Mouse (Mus musculus): ENCODE measurements around the gene Ksr1. TPM values are rescaled to one million over a fixed set of nuclear protein-coding genes. Genes with fewer than 3 reads are reported as not detected.

Ksr1 gene
- polyA plus RNA-seq, 1 experiment from 2014 or later, result 3.8 TPM

DNA sequence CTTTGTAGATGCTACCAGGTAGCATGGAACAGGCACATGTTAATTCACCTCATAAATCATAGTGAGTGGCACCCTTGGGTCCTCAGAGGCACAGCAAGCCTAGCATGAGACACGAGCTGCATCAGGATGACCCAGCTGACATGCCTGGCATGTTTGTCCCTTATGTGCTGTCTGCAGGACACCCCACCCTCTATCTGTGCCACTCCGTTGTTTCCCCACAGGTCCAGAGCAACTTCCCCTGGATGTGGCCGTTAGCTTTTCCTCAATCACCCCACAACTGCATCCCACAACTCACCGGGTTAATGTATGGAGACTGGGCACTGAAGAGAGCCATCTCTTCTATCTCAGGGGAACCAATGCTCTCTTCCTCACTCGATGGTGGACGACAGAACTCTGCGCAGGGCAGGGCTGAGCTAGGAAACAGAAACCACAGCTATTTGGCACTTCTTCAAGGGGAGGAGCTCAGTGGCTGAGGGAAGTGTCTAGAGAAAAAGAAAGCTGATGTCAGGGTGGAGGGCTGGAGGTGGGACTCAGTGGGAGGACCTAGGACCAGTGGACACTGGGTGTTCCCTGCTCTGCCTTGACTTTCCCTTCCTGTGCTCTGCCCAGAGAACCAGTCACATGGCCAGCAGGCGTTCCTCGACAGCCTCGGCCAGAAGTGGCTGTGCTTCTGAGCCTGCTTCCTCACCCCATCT is 161.6 kb downstream of the Ksr1 start, which contains the start of gene Lgals9:
Lgals9 (minus strand) TSS at position 464 of the 695 bp plus-strand sequence.
- Histone ChIP-seq H3K4me1 (ENCODE audit: control insufficient read depth, insufficient read depth, low read length) (0 out of 2 replicates have a peak, but pooled peaks cover 5% of the 10 kb centered on the region), H3K4me2 (replicated peaks; ENCODE audit: low read depth, low read length) (no peak within 1 kb of the TSS; the same call in 1 of the 2 replicates), H3K27me3 (ENCODE audit: control insufficient read depth, insufficient read depth, low read length) (no peaks in the 10 kb centered on the region), H3K9me3 (ENCODE audit: control insufficient read depth, low read depth, low read length) (no peaks in the 10 kb centered on the region), H3K9ac (replicated peaks; ENCODE audit: low read depth, low read length) (no peak within 1 kb of the TSS), H3K27ac (ENCODE audit: low read length) (no peak within 1 kb of the TSS), H3K36me3 (ENCODE audit: control insufficient read depth, insufficient read depth, low read length) (no peaks in the 10 kb centered on the region), H3K4me3 (ENCODE audit: low read depth, low read length) (no peak within 1 kb of the TSS; the same call in 1 of the 2 replicates)
- 56% methylated on average over 10 of the region's 10 CpGs for WGBS
- ATAC-seq (ENCODE audit: insufficient number of reproducible peaks, insufficient read depth, low FRiP score, low read depth), result peak; percentile 59; the same call in 1 of the 2 replicates

- H3K27me3 ChIP-seq (ENCODE audit: control insufficient read depth, insufficient read depth, low read length), result no peaks in the 10 kb centered on the region
- 88% methylated on average over 7 of the region's 7 CpGs for WGBS
- no peak overlapping the region for H3K4me3 ChIP-seq (ENCODE audit: low read depth, low read length)
- H3K9me3 ChIP-seq (ENCODE audit: control insufficient read depth, low read depth, low read length), result no peaks in the 10 kb centered on the region
- no peak overlapping the region for H3K9ac ChIP-seq (replicated peaks; ENCODE audit: low read depth, low read length)
- H3K4me2 ChIP-seq (replicated peaks; ENCODE audit: low read depth, low read length), result no peak overlapping the region
- no peak overlapping the region for H3K27ac ChIP-seq (ENCODE audit: low read length)
- ATAC-seq (ENCODE audit: insufficient number of reproducible peaks, insufficient read depth, low FRiP score, low read depth), result no peak
- no peaks in the 10 kb centered on the region for H3K36me3 ChIP-seq (ENCODE audit: control insufficient read depth, insufficient read depth, low read length)
- H3K4me1 ChIP-seq (ENCODE audit: control insufficient read depth, insufficient read depth, low read length), result 0 out of 2 replicates have a peak, but pooled peaks cover 5% of the 10 kb centered on the region
These were observed 162.7 kb downstream of the Ksr1 start for GRCm38 (mm10) chr11:78983539-78983938.

GRCm38 (mm10) chr11:78982513-78983291 is 163.5 kb downstream of the Ksr1 start:
- Histone ChIP-seq H3K4me1 (ENCODE audit: control insufficient read depth, insufficient read depth, low read length) (0 out of 2 replicates have a peak, but pooled peaks cover 5% of the 10 kb centered on the region), H3K27me3 (ENCODE audit: control insufficient read depth, insufficient read depth, low read length) (no peaks in the 10 kb centered on the region), H3K27ac (ENCODE audit: low read length) (no peak overlapping the region), H3K36me3 (ENCODE audit: control insufficient read depth, insufficient read depth, low read length) (no peaks in the 10 kb centered on the region), H3K9ac (replicated peaks; ENCODE audit: low read depth, low read length) (no peak overlapping the region), H3K9me3 (ENCODE audit: control insufficient read depth, low read depth, low read length) (no peaks in the 10 kb centered on the region), H3K4me2 (replicated peaks; ENCODE audit: low read depth, low read length) (no peak overlapping the region), H3K4me3 (ENCODE audit: low read depth, low read length) (no peak overlapping the region)
- WGBS, result 78% methylated on average over 12 of the region's 12 CpGs
- ATAC-seq (ENCODE audit: insufficient number of reproducible peaks, insufficient read depth, low FRiP score, low read depth), result no peak

GRCm38 (mm10) chr11:78982042-78982441 is 164.2 kb downstream of the Ksr1 start:
- H3K9me3 ChIP-seq (ENCODE audit: control insufficient read depth, low read depth, low read length), result no peaks in the 10 kb centered on the region
- H3K4me2 ChIP-seq (replicated peaks; ENCODE audit: low read depth, low read length), result no peak overlapping the region
- no peak overlapping the region for H3K9ac ChIP-seq (replicated peaks; ENCODE audit: low read depth, low read length)
- no peaks in the 10 kb centered on the region for H3K36me3 ChIP-seq (ENCODE audit: control insufficient read depth, insufficient read depth, low read length)
- no peak overlapping the region for H3K27ac ChIP-seq (ENCODE audit: low read length)
- peak; percentile 89 for ATAC-seq (ENCODE audit: insufficient number of reproducible peaks, insufficient read depth, low FRiP score, low read depth)
- H3K4me3 ChIP-seq (ENCODE audit: low read depth, low read length), result no peak overlapping the region
- 0 out of 2 replicates have a peak, but pooled peaks cover 5% of the 10 kb centered on the region for H3K4me1 ChIP-seq (ENCODE audit: control insufficient read depth, insufficient read depth, low read length)
- no peaks in the 10 kb centered on the region for H3K27me3 ChIP-seq (ENCODE audit: control insufficient read depth, insufficient read depth, low read length)
- WGBS, result 62% methylated on average over 2 of the region's 2 CpGs

DNA sequence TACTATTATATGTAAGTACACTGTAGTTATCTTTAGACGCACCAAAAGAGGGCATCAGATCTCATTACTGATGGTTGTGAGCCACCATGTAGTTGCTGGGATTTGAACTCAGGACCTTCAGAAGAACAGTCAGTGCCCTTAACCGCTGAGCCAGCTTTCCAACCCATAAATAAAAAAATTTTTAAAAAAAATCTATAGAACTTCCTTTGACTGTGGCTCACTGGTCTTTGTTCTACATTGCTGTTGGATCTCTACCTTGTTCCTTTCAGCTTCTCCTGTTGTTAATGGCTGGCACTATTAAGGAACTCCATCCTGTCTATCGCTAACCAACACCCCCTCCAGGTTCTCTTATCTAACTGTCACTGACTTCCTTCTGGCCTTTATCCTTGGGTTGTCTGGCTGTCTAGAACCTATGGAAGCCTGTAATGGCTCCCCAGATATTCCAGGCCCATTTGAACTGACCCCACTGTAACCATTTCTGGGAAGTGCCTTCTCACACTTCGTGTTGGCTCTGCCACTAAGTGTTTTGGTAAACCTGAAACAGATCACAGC is 166.0 kb downstream of the Ksr1 start:
- Histone ChIP-seq H3K36me3 (ENCODE audit: control insufficient read depth, insufficient read depth, low read length) (no peaks in the 10 kb centered on the region), H3K9me3 (ENCODE audit: control insufficient read depth, low read depth, low read length) (no peaks in the 10 kb centered on the region), H3K4me3 (ENCODE audit: low read depth, low read length) (no peak overlapping the region), H3K4me2 (replicated peaks; ENCODE audit: low read depth, low read length) (no peak overlapping the region), H3K9ac (replicated peaks; ENCODE audit: low read depth, low read length) (no peak overlapping the region), H3K27ac (ENCODE audit: low read length) (no peak overlapping the region), H3K4me1 (ENCODE audit: control insufficient read depth, insufficient read depth, low read length) (0 out of 2 replicates have a peak, but pooled peaks cover 5% of the 10 kb centered on the region), H3K27me3 (ENCODE audit: control insufficient read depth, insufficient read depth, low read length) (no peaks in the 10 kb centered on the region)
- no peak for ATAC-seq (ENCODE audit: insufficient number of reproducible peaks, insufficient read depth, low FRiP score, low read depth)
- 76% methylated on average over 4 of the region's 4 CpGs for WGBS

DNA sequence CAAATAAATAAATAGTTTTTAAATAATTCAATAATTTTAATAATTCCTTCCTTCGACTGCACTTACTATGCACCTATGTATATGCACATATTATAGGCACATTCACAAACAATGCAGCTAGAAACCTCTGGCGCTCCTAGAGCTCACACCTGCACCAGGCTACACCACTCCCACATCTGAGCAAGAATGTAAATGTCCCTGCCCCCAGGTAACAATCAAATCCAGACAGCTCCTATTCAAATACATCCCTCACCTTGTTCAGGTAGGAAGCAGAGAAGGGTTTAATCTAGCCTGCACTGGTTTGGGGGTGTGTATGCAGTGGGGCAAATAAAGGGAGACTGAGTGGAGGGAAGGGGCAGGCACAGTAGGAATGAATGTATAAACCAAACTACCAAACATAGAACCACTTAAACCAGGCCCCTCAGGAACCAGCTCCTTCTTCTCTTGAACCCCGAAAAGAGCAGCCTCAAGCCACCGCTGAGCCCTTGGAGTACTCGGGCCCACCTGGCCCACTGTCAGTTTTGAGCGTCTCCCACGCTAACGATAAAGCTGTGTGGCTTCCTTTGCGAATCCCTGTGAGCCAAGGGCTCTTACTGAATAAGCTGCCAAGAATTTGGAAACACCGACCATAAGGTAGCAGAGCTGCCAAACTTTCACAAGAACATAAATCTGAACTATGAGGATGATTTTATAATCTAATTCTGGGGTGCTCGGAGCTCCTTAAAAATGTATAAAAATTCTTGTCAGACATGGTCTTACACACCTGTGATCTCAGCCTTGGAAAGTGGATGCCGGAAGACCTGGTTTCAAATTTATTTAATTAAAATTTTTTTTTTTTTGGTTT is 167.8 kb downstream of the Ksr1 start:
- no peak overlapping the region for H3K9ac ChIP-seq (replicated peaks; ENCODE audit: low read depth, low read length)
- WGBS, result 75% methylated on average over 12 of the region's 12 CpGs
- no peaks in the 10 kb centered on the region for H3K27me3 ChIP-seq (ENCODE audit: control insufficient read depth, insufficient read depth, low read length)
- H3K4me3 ChIP-seq (ENCODE audit: low read depth, low read length), result no peak overlapping the region
- no peak overlapping the region for H3K4me2 ChIP-seq (replicated peaks; ENCODE audit: low read depth, low read length)
- H3K4me1 ChIP-seq (ENCODE audit: control insufficient read depth, insufficient read depth, low read length), result peaks cover under 1% of the 10 kb centered on the region; the same call in 1 of the 2 replicates
- H3K36me3 ChIP-seq (ENCODE audit: control insufficient read depth, insufficient read depth, low read length), result no peaks in the 10 kb centered on the region
- no peak overlapping the region for H3K27ac ChIP-seq (ENCODE audit: low read length)
- no peak for ATAC-seq (ENCODE audit: insufficient number of reproducible peaks, insufficient read depth, low FRiP score, low read depth)
- H3K9me3 ChIP-seq (ENCODE audit: control insufficient read depth, low read depth, low read length), result no peaks in the 10 kb centered on the region

- H3K27ac ChIP-seq (ENCODE audit: low read length), result no peak overlapping the region
- no peaks in the 10 kb centered on the region for H3K36me3 ChIP-seq (ENCODE audit: control insufficient read depth, insufficient read depth, low read length)
- no peaks in the 10 kb centered on the region for H3K9me3 ChIP-seq (ENCODE audit: control insufficient read depth, low read depth, low read length)
- H3K4me1 ChIP-seq (ENCODE audit: control insufficient read depth, insufficient read depth, low read length), result peaks cover 5% of the 10 kb centered on the region
- no peak overlapping the region for H3K9ac ChIP-seq (replicated peaks; ENCODE audit: low read depth, low read length)
- no peaks in the 10 kb centered on the region for H3K27me3 ChIP-seq (ENCODE audit: control insufficient read depth, insufficient read depth, low read length)
- ATAC-seq (ENCODE audit: insufficient number of reproducible peaks, insufficient read depth, low FRiP score, low read depth), result no peak
- no peak overlapping the region for H3K4me3 ChIP-seq (ENCODE audit: low read depth, low read length)
- WGBS, result 74% methylated on average over 8 of the region's 8 CpGs
- no peak overlapping the region for H3K4me2 ChIP-seq (replicated peaks; ENCODE audit: low read depth, low read length)
These were observed 169.3 kb downstream of the Ksr1 start for GRCm38 (mm10) chr11:78976731-78977510.

Data from stomach, embryonic 14.5 days (tissue).